29 mouse cellular contexts compared by ENCODE assay signal in the genomic region with DNA sequence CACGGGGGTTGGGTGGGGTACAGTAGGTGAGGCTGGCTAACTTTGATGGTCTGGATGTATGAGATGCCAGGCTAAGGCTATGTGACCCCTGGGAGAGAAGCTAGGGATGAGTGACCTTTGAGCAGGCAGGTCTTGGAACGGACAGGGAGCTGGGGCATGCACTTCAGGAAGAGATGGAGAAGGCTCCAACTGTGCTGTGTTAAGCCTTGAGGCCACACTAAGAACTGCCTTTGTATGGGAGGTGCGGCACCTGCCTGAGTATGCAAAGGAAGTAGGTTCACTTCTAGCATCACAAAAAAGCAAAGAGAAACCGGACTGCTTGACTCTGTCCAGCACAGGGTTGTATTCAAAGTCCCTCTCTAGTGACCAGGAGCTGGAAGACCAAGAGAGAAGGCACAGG. TPM values are rescaled to one million over a fixed set of nuclear protein-coding genes. Genes with fewer than 3 reads are reported as not detected.
DNase-seq lines count a peak whose midpoint lies in the region; ATAC-seq lines count a peak whose summit lies in the region.
"Had no signal": no experiment of that assay in that cellular context is flagged by ENCODE, and none has a peak within 500 bp of the region (broad histone marks: within the 10 kb centered on the region; RNA-seq: fewer than 3 reads in every experiment).

No protein-coding gene starts in this region.

- WGBS in hindbrain, embryonic 10.5 days, result 64% methylated on average over 4 of the region's 4 CpGs
- WGBS in hindbrain, embryonic 13.5 days, result 64% methylated on average over 4 of the region's 4 CpGs
- 60% methylated on average over 4 of the region's 4 CpGs for WGBS in midbrain, embryonic 11.5 days
- 62% methylated on average over 4 of the region's 4 CpGs for WGBS in midbrain, embryonic 15.5 days
- WGBS in embryonic facial prominence, embryonic 10.5 days, result 60% methylated on average over 4 of the region's 4 CpGs

- H3K9ac ChIP-seq in hindbrain, embryonic 13.5 days, result no peak overlapping the region
- H3K9ac ChIP-seq in midbrain, embryonic 11.5 days (ENCODE audit: low read length), result no peak overlapping the region
- no peak overlapping the region for H3K9ac ChIP-seq in midbrain, embryonic 15.5 days
- H3K9ac ChIP-seq: forebrain, embryonic 15.5 days; heart, embryonic 13.5 days; intestine, embryonic 15.5 days; liver, embryonic 15.5 days; lung, embryonic 14.5 days; midbrain, embryonic 12.5 days had no signal

- no peak overlapping the region for H3K4me3 ChIP-seq in hindbrain, embryonic 10.5 days
- no peak overlapping the region for H3K4me3 ChIP-seq in hindbrain, embryonic 13.5 days
- no peak overlapping the region for H3K4me3 ChIP-seq in midbrain, embryonic 11.5 days (ENCODE audit: low read depth, low read length)
- H3K4me3 ChIP-seq in midbrain, embryonic 15.5 days, result no peak overlapping the region
- H3K4me3 ChIP-seq in embryonic facial prominence, embryonic 10.5 days, result no peak overlapping the region
- H3K4me3 ChIP-seq: forebrain, embryonic 15.5 days; heart, embryonic 13.5 days; intestine, embryonic 15.5 days; liver, embryonic 15.5 days; midbrain, embryonic 12.5 days had no signal

- H3K27ac ChIP-seq in hindbrain, embryonic 10.5 days, result peak overlapping the region; percentile 82
- no peak overlapping the region for H3K27ac ChIP-seq in hindbrain, embryonic 13.5 days
- H3K27ac ChIP-seq in midbrain, embryonic 11.5 days (ENCODE audit: low read depth, low read length), result 0 out of 2 replicates have a peak overlapping the region, but pooled peaks have one; percentile 5
- no peak overlapping the region for H3K27ac ChIP-seq in midbrain, embryonic 15.5 days
- peak overlapping the region; percentile 73 for H3K27ac ChIP-seq in embryonic facial prominence, embryonic 10.5 days (replicated peaks)
- H3K27ac ChIP-seq: forebrain, embryonic 15.5 days; intestine, embryonic 15.5 days; liver, embryonic 15.5 days; midbrain, embryonic 12.5 days had no signal

- no peaks in the 10 kb centered on the region for H3K36me3 ChIP-seq in hindbrain, embryonic 10.5 days
- no peaks in the 10 kb centered on the region for H3K36me3 ChIP-seq in hindbrain, embryonic 13.5 days
- H3K36me3 ChIP-seq in midbrain, embryonic 11.5 days (ENCODE audit: control insufficient read depth, insufficient read depth, low read length), result no peaks in the 10 kb centered on the region
- no peaks in the 10 kb centered on the region for H3K36me3 ChIP-seq in midbrain, embryonic 15.5 days (replicated peaks)
- no peaks in the 10 kb centered on the region for H3K36me3 ChIP-seq in embryonic facial prominence, embryonic 10.5 days (replicated peaks)
- H3K36me3 ChIP-seq: forebrain, embryonic 15.5 days; heart, embryonic 13.5 days; intestine, embryonic 15.5 days; liver, embryonic 15.5 days; midbrain, embryonic 12.5 days had no signal

- H3K4me1 ChIP-seq in hindbrain, embryonic 10.5 days (replicated peaks), result peaks cover 82% of the 10 kb centered on the region
- H3K4me1 ChIP-seq in hindbrain, embryonic 13.5 days (replicated peaks), result peaks cover 18% of the 10 kb centered on the region
- H3K4me1 ChIP-seq in midbrain, embryonic 11.5 days (ENCODE audit: control insufficient read depth, insufficient read depth, low read length), result peaks cover 17% of the 10 kb centered on the region
- H3K4me1 ChIP-seq in midbrain, embryonic 15.5 days, result peaks cover 3% of the 10 kb centered on the region
- peaks cover 79% of the 10 kb centered on the region for H3K4me1 ChIP-seq in embryonic facial prominence, embryonic 10.5 days

- H3K9me3 ChIP-seq in hindbrain, embryonic 10.5 days, result no peaks in the 10 kb centered on the region
- H3K9me3 ChIP-seq in hindbrain, embryonic 13.5 days, result no peaks in the 10 kb centered on the region
- no peaks in the 10 kb centered on the region for H3K9me3 ChIP-seq in midbrain, embryonic 11.5 days (ENCODE audit: control insufficient read depth, low read length)
- H3K9me3 ChIP-seq in midbrain, embryonic 15.5 days, result no peaks in the 10 kb centered on the region
- no peaks in the 10 kb centered on the region for H3K9me3 ChIP-seq in embryonic facial prominence, embryonic 10.5 days
- H3K9me3 ChIP-seq: forebrain, embryonic 15.5 days; G1E; heart, embryonic 13.5 days; intestine, embryonic 15.5 days; liver, embryonic 15.5 days; midbrain, embryonic 12.5 days had no signal

- peaks cover 8% of the 10 kb centered on the region; the same call in 1 of the 2 replicates for H3K27me3 ChIP-seq in hindbrain, embryonic 10.5 days (ENCODE audit: insufficient read depth, poor library complexity, severe bottlenecking)
- H3K27me3 ChIP-seq in hindbrain, embryonic 13.5 days, result no peaks in the 10 kb centered on the region
- H3K27me3 ChIP-seq in midbrain, embryonic 11.5 days (ENCODE audit: control insufficient read depth, insufficient read depth, low read length), result no peaks in the 10 kb centered on the region; the same call in 1 of the 2 replicates
- H3K27me3 ChIP-seq in midbrain, embryonic 15.5 days (replicated peaks), result no peaks in the 10 kb centered on the region
- peaks cover 10% of the 10 kb centered on the region; the same call in 1 of the 2 replicates for H3K27me3 ChIP-seq in embryonic facial prominence, embryonic 10.5 days (replicated peaks; ENCODE audit: low read depth, poor library complexity, severe bottlenecking)
- H3K27me3 ChIP-seq: forebrain, embryonic 15.5 days; heart, embryonic 13.5 days; intestine, embryonic 15.5 days; liver, embryonic 15.5 days; midbrain, embryonic 12.5 days had no signal

- H3K4me2 ChIP-seq in hindbrain, embryonic 13.5 days, result no peak overlapping the region
- no peak overlapping the region for H3K4me2 ChIP-seq in midbrain, embryonic 11.5 days
- H3K4me2 ChIP-seq in midbrain, embryonic 15.5 days, result no peak overlapping the region
- H3K4me2 ChIP-seq: forebrain, embryonic 15.5 days; heart, embryonic 13.5 days; intestine, embryonic 15.5 days; liver, embryonic 15.5 days; lung, embryonic 14.5 days; midbrain, embryonic 12.5 days had no signal

- DNase-seq in hindbrain, embryonic 10.5 days (ENCODE audit: low spot score), result no peak
- no peak for DNase-seq in midbrain, embryonic 11.5 days (ENCODE audit: low spot score, missing footprints)
- no peak for DNase-seq in embryonic facial prominence, embryonic 10.5 days (ENCODE audit: low spot score)
- no peak for DNase-seq in embryo, embryonic 10 days (ENCODE audit: low spot score)
- DNase-seq in layer of hippocampus, postnatal 10 days (ENCODE audit: low spot score in 2 of 2), result no peak
- DNase-seq: adrenal gland, postnatal 25 days; cerebellum, adult 11-12 months; cerebellum, postnatal 14 days; gastrocnemius, postnatal 25 days; heart, adult 11 months; heart, postnatal 10 days; kidney, adult 9 months; lung, embryonic 14.5 days; lung, postnatal 14 days; thymus, adult 2 months; thymus, postnatal 36 days had no signal

- no peak for ATAC-seq in hindbrain, embryonic 13.5 days (ENCODE audit: low FRiP score)
- no peak for ATAC-seq in midbrain, embryonic 11.5 days (ENCODE audit: low FRiP score)
- ATAC-seq in midbrain, embryonic 15.5 days (replicated peaks), result no peak
- ATAC-seq: forebrain, embryonic 15.5 days; hindbrain, embryonic 16.5 days; intestine, embryonic 15.5 days had no signal

RNA-seq across cellular contexts. Expression of gene 1700001O22Rik, which starts 25.2 kb away (rescaled TPM):
- polyA plus RNA-seq in hindbrain, embryonic 10.5 days (2016; fragmentation: Nextera tagmentation; extraction: Ambion mirVana), result 3.1 and 3.4 TPM in 2 replicates
- polyA plus RNA-seq in hindbrain, embryonic 13.5 days (2015; fragmentation: Nextera tagmentation; extraction: Ambion mirVana), result 1.7 and 2.4 TPM in 2 replicates
- polyA plus RNA-seq in midbrain, embryonic 11.5 days (2014; fragmentation: Nextera tagmentation; extraction: Ambion mirVana), result 1.5 and 2.5 TPM in 2 replicates
- 1.2 and 1.7 TPM in 2 replicates for polyA plus RNA-seq in midbrain, embryonic 15.5 days (2015; fragmentation: Nextera tagmentation; extraction: Ambion mirVana)
- polyA plus RNA-seq in embryonic facial prominence, embryonic 10.5 days (2016; fragmentation: Nextera tagmentation; extraction: Ambion mirVana), result 2.4 and 3.1 TPM in 2 replicates
- 1 to 10 TPM; 2.0 to 3.2 TPM for total RNA-seq in layer of hippocampus, postnatal 10 days (2021)
- total RNA-seq: liver, adult 2 months; megakaryocyte progenitor cell, adult 5-6 weeks; monocyte, adult 5-6 weeks had no signal
- polyA plus RNA-seq: G1E; liver, adult 2 months; liver, embryonic 15.5 days had no signal

RNA-seq across cellular contexts. Expression of gene Ntmt1, which starts 29.4 kb away (rescaled TPM):
- polyA plus RNA-seq in hindbrain, embryonic 10.5 days (2016; fragmentation: Nextera tagmentation; extraction: Ambion mirVana), result 125 and 134 TPM in 2 replicates
- polyA plus RNA-seq in hindbrain, embryonic 13.5 days (2015; fragmentation: Nextera tagmentation; extraction: Ambion mirVana), result 108 and 115 TPM in 2 replicates
- polyA plus RNA-seq in midbrain, embryonic 11.5 days (2014; fragmentation: Nextera tagmentation; extraction: Ambion mirVana), result 98.7 and 107 TPM in 2 replicates
- polyA plus RNA-seq in midbrain, embryonic 15.5 days (2015; fragmentation: Nextera tagmentation; extraction: Ambion mirVana), result 122 and 123 TPM in 2 replicates
- polyA plus RNA-seq in embryonic facial prominence, embryonic 10.5 days (2016; fragmentation: Nextera tagmentation; extraction: Ambion mirVana), result 134 and 135 TPM in 2 replicates
- total RNA-seq in layer of hippocampus, postnatal 10 days (2021), result 10 to 100 TPM; 44.9 to 57.7 TPM

RNA-seq across cellular contexts. Expression of gene Asb6, which starts 51.9 kb away (rescaled TPM):
- polyA plus RNA-seq in hindbrain, embryonic 10.5 days (2016; fragmentation: Nextera tagmentation; extraction: Ambion mirVana), result 46.1 and 46.5 TPM in 2 replicates
- polyA plus RNA-seq in hindbrain, embryonic 13.5 days (2015; fragmentation: Nextera tagmentation; extraction: Ambion mirVana), result 38.3 and 41.0 TPM in 2 replicates
- 23.0 and 31.0 TPM in 2 replicates for polyA plus RNA-seq in midbrain, embryonic 11.5 days (2014; fragmentation: Nextera tagmentation; extraction: Ambion mirVana)
- polyA plus RNA-seq in midbrain, embryonic 15.5 days (2015; fragmentation: Nextera tagmentation; extraction: Ambion mirVana), result 44.9 and 47.5 TPM in 2 replicates
- polyA plus RNA-seq in embryonic facial prominence, embryonic 10.5 days (2016; fragmentation: Nextera tagmentation; extraction: Ambion mirVana), result 53.9 and 56.0 TPM in 2 replicates
- 10 to 100 TPM; 34.9 to 36.1 TPM for total RNA-seq in layer of hippocampus, postnatal 10 days (2021)

RNA-seq across cellular contexts. Expression of gene Prrx2, which starts 56.5 kb away (rescaled TPM):
- polyA plus RNA-seq in hindbrain, embryonic 10.5 days (2016; fragmentation: Nextera tagmentation; extraction: Ambion mirVana), result 40.6 and 43.3 TPM in 2 replicates
- 3.0 and 3.8 TPM in 2 replicates for polyA plus RNA-seq in hindbrain, embryonic 13.5 days (2015; fragmentation: Nextera tagmentation; extraction: Ambion mirVana)
- 20.1 and 24.4 TPM in 2 replicates for polyA plus RNA-seq in midbrain, embryonic 11.5 days (2014; fragmentation: Nextera tagmentation; extraction: Ambion mirVana)
- 3.7 and 4.0 TPM in 2 replicates for polyA plus RNA-seq in midbrain, embryonic 15.5 days (2015; fragmentation: Nextera tagmentation; extraction: Ambion mirVana)
- polyA plus RNA-seq in embryonic facial prominence, embryonic 10.5 days (2016; fragmentation: Nextera tagmentation; extraction: Ambion mirVana), result 87.6 and 94.6 TPM in 2 replicates
- 1 to 10 TPM; 2.5 to 3.9 TPM for total RNA-seq in layer of hippocampus, postnatal 10 days (2021)
- total RNA-seq: G1E; hematopoietic stem cell, adult 5-6 weeks; liver, adult 2 months; megakaryocyte progenitor cell, adult 5-6 weeks; monocyte, adult 5-6 weeks had no signal
- polyA plus RNA-seq: G1E; liver, adult 2 months; liver, embryonic 15.5 days had no signal

Comparison
In these comparisons a context has a peak if more than half of its experiments do, and no peak if none do; other contexts are left out.
1. H3K27ac ChIP-seq: peak in hindbrain, embryonic 10.5 days (single experiment), midbrain, embryonic 11.5 days (single experiment) and embryonic facial prominence, embryonic 10.5 days (single experiment); none in hindbrain, embryonic 13.5 days (single experiment) and midbrain, embryonic 15.5 days (single experiment).